Comparison of ENCODE assay signal across 11 mouse cellular contexts in genomic region chr6:145347641-145348040, GRCm38 (mm10).
DNase-seq lines count a peak whose midpoint lies in the region; ATAC-seq and TF ChIP-seq lines count a peak whose summit lies in the region.
"Had no signal": no experiment of that assay in that cellular context is flagged by ENCODE, and none has a peak within 500 bp of the region (broad histone marks: within the 10 kb centered on the region; RNA-seq: fewer than 3 reads in every experiment).

No protein-coding gene starts in this region.

- H3K4me2 ChIP-seq in hindbrain, embryonic 15.5 days = no peak overlapping the region
- no peak overlapping the region for H3K4me2 ChIP-seq in hindbrain, embryonic 16.5 days (ENCODE audit: low read length)
- no peak overlapping the region for H3K4me2 ChIP-seq in liver, embryonic 11.5 days
- H3K4me2 ChIP-seq: embryonic facial prominence, embryonic 13.5 days; limb, embryonic 12.5 days had no signal

- WGBS in hindbrain, embryonic 15.5 days = 73% methylated on average over 6 of the region's 6 CpGs
- WGBS in hindbrain, embryonic 16.5 days = 75% methylated on average over 6 of the region's 6 CpGs
- WGBS in liver, embryonic 11.5 days = 70% methylated on average over 6 of the region's 6 CpGs

- H3K9me3 ChIP-seq in hindbrain, embryonic 15.5 days = no peaks in the 10 kb centered on the region
- no peaks in the 10 kb centered on the region for H3K9me3 ChIP-seq in hindbrain, embryonic 16.5 days (ENCODE audit: control insufficient read depth, low read length)
- H3K9me3 ChIP-seq in liver, embryonic 11.5 days (ENCODE audit: control insufficient read depth, low read length) = no peaks in the 10 kb centered on the region
- H3K9me3 ChIP-seq: embryonic facial prominence, embryonic 13.5 days; limb, embryonic 12.5 days had no signal

- DNase-seq in testis, postnatal 10 days (ENCODE audit: low spot score) = no peak
- DNase-seq in liver, embryonic 11.5 days (ENCODE audit: low spot score) = no peak
- DNase-seq in heart, adult 18-20 months = no peak
- DNase-seq: right cerebral cortex, postnatal 14 days had no signal

- TF ChIP-seq POLR2A in testis, adult 2 months (IDR thresholded peaks at IDR 0.05; ENCODE audit: control insufficient read depth, low read depth, low read length) = no peak

- H3K4me3 ChIP-seq in hindbrain, embryonic 15.5 days = no peak overlapping the region
- H3K4me3 ChIP-seq in hindbrain, embryonic 16.5 days (ENCODE audit: low read length) = no peak overlapping the region
- H3K4me3 ChIP-seq in testis, adult 2 months (ENCODE audit: control insufficient read depth, low read depth, low read length) = peak overlapping the region; percentile 64; the same call in 1 of the 2 replicates
- H3K4me3 ChIP-seq in liver, embryonic 11.5 days (ENCODE audit: low read depth, low read length) = no peak overlapping the region
- H3K4me3 ChIP-seq: embryonic facial prominence, embryonic 13.5 days; limb, embryonic 12.5 days had no signal

- H3K4me1 ChIP-seq in hindbrain, embryonic 15.5 days (replicated peaks) = no peaks in the 10 kb centered on the region
- no peaks in the 10 kb centered on the region for H3K4me1 ChIP-seq in hindbrain, embryonic 16.5 days (ENCODE audit: control insufficient read depth, insufficient read depth, low read depth, low read length)
- peaks cover 19% of the 10 kb centered on the region for H3K4me1 ChIP-seq in testis, adult 2 months (ENCODE audit: control insufficient read depth, insufficient read depth, low read length)
- H3K4me1 ChIP-seq in liver, embryonic 11.5 days (replicated peaks; ENCODE audit: control insufficient read depth, insufficient read depth, low read length) = peaks cover 2% of the 10 kb centered on the region; the same call in 1 of the 2 replicates
- H3K4me1 ChIP-seq: limb, embryonic 12.5 days had no signal

- H3K9ac ChIP-seq in hindbrain, embryonic 15.5 days = no peak overlapping the region
- H3K9ac ChIP-seq in hindbrain, embryonic 16.5 days (ENCODE audit: low read depth, low read length) = no peak overlapping the region
- H3K9ac ChIP-seq in liver, embryonic 11.5 days (ENCODE audit: low read depth, low read length) = no peak overlapping the region
- H3K9ac ChIP-seq: embryonic facial prominence, embryonic 13.5 days; limb, embryonic 12.5 days had no signal

- no peaks in the 10 kb centered on the region for H3K36me3 ChIP-seq in hindbrain, embryonic 15.5 days
- no peaks in the 10 kb centered on the region for H3K36me3 ChIP-seq in hindbrain, embryonic 16.5 days (ENCODE audit: control insufficient read depth, insufficient read depth, low read length)
- no peaks in the 10 kb centered on the region for H3K36me3 ChIP-seq in testis, adult 2 months (ENCODE audit: control insufficient read depth, insufficient read depth, low read length)
- no peaks in the 10 kb centered on the region for H3K36me3 ChIP-seq in liver, embryonic 11.5 days (ENCODE audit: control insufficient read depth, insufficient read depth, low read length)
- H3K36me3 ChIP-seq: embryonic facial prominence, embryonic 13.5 days; limb, embryonic 12.5 days had no signal

- H3K27me3 ChIP-seq in hindbrain, embryonic 15.5 days = no peaks in the 10 kb centered on the region
- H3K27me3 ChIP-seq in hindbrain, embryonic 16.5 days (replicated peaks; ENCODE audit: control insufficient read depth, insufficient read depth, low read length) = no peaks in the 10 kb centered on the region
- no peaks in the 10 kb centered on the region for H3K27me3 ChIP-seq in testis, adult 2 months (ENCODE audit: control insufficient read depth, insufficient read depth, low read length)
- H3K27me3 ChIP-seq in liver, embryonic 11.5 days (replicated peaks; ENCODE audit: control insufficient read depth, insufficient read depth, low read length) = no peaks in the 10 kb centered on the region
- H3K27me3 ChIP-seq: embryonic facial prominence, embryonic 13.5 days; limb, embryonic 12.5 days; Patski had no signal

- ATAC-seq in hindbrain, embryonic 15.5 days (ENCODE audit: low FRiP score, low read depth) = peak; percentile 20; the same call in 1 of the 2 replicates
- ATAC-seq in hindbrain, embryonic 16.5 days = no peak
- ATAC-seq in liver, embryonic 11.5 days (replicated peaks; ENCODE audit: low FRiP score) = peak; percentile 29
- no peak for ATAC-seq in erythroid progenitor cell, adult 5-6 weeks (replicated peaks; ENCODE audit: low FRiP score, poor library complexity, severe bottlenecking)

- H3K27ac ChIP-seq in hindbrain, embryonic 15.5 days (replicated peaks) = no peak overlapping the region
- no peak overlapping the region for H3K27ac ChIP-seq in hindbrain, embryonic 16.5 days (ENCODE audit: low read depth, low read length)
- H3K27ac ChIP-seq in testis, adult 2 months (ENCODE audit: control insufficient read depth, insufficient read depth, low read depth, low read length) = no peak overlapping the region
- peak overlapping the region; percentile 38; the same call in 1 of the 2 replicates for H3K27ac ChIP-seq in liver, embryonic 11.5 days (ENCODE audit: low read depth, low read length)
- H3K27ac ChIP-seq: embryonic facial prominence, embryonic 13.5 days; limb, embryonic 12.5 days had no signal

- TF ChIP-seq CTCF in testis, adult 2 months (IDR thresholded peaks at IDR 0.05; ENCODE audit: control insufficient read depth, insufficient read depth, insufficient replicate concordance, low read depth, low read length) = no peak

Comparison
In these comparisons a context has a peak if more than half of its experiments do, and no peak if none do; other contexts are left out.
1. ATAC-seq: peak in hindbrain, embryonic 15.5 days (single experiment) and liver, embryonic 11.5 days (single experiment); none in hindbrain, embryonic 16.5 days (single experiment) and erythroid progenitor cell, adult 5-6 weeks (single experiment).